Mouse (Mus musculus): ENCODE measurements around the gene Mroh3. TPM values are rescaled to one million over a fixed set of nuclear protein-coding genes. Genes with fewer than 3 reads are reported as not detected.

Mroh3 gene
- polyA plus RNA-seq, 1 experiment from 2014 or later: not detected

GRCm38 (mm10) chr1:136137575-136137974 lies 75.1 kb downstream of the Mroh3 start:
- DNase-seq (ENCODE audit: low spot score) (peak; percentile 88), ATAC-seq (peak; percentile 4; the same call in 1 of the 2 replicates)
- no peaks in the 10 kb centered on the region for H3K36me3 ChIP-seq (ENCODE audit: control insufficient read depth, insufficient read depth, low read length)
- no peaks in the 10 kb centered on the region for H3K27me3 ChIP-seq (replicated peaks; ENCODE audit: control insufficient read depth, insufficient read depth, low read length)
- H3K4me1 ChIP-seq (ENCODE audit: control insufficient read depth, insufficient read depth, low read length): peaks cover 85% of the 10 kb centered on the region
- H3K27ac ChIP-seq (ENCODE audit: low read depth, low read length): peak overlapping the region; percentile 69
- peak overlapping the region; percentile 73 for H3K4me2 ChIP-seq (ENCODE audit: low read length)
- H3K4me3 ChIP-seq (ENCODE audit: low read depth, low read length): peak overlapping the region; percentile 5; the same call in 1 of the 2 replicates
- WGBS: 0% methylated on average over 4 of the region's 4 CpGs
- no peaks in the 10 kb centered on the region for H3K9me3 ChIP-seq (replicated peaks; ENCODE audit: control insufficient read depth, low read length)
- peak overlapping the region; percentile 46 for H3K9ac ChIP-seq (ENCODE audit: low read length)

GRCm38 (mm10) chr1:136137071-136137531 lies 75.5 kb downstream of the Mroh3 start:
- peak overlapping the region; percentile 5; the same call in 1 of the 2 replicates for H3K4me3 ChIP-seq (ENCODE audit: low read depth, low read length)
- ATAC-seq (no peak), DNase-seq (ENCODE audit: low spot score) (no peak)
- no peaks in the 10 kb centered on the region for H3K36me3 ChIP-seq (ENCODE audit: control insufficient read depth, insufficient read depth, low read length)
- peak overlapping the region; percentile 69 for H3K27ac ChIP-seq (ENCODE audit: low read depth, low read length)
- H3K9ac ChIP-seq (ENCODE audit: low read length): peak overlapping the region; percentile 46; the same call in 1 of the 2 replicates
- no peaks in the 10 kb centered on the region for H3K27me3 ChIP-seq (replicated peaks; ENCODE audit: control insufficient read depth, insufficient read depth, low read length)
- peaks cover 80% of the 10 kb centered on the region for H3K4me1 ChIP-seq (ENCODE audit: control insufficient read depth, insufficient read depth, low read length)
- no peaks in the 10 kb centered on the region for H3K9me3 ChIP-seq (replicated peaks; ENCODE audit: control insufficient read depth, low read length)
- 33% methylated on average over 7 of the region's 7 CpGs for WGBS
- peak overlapping the region; percentile 73 for H3K4me2 ChIP-seq (ENCODE audit: low read length)

- ATAC-seq (no peak), DNase-seq (ENCODE audit: low spot score) (no peak)
- Histone ChIP-seq H3K27ac (ENCODE audit: low read depth, low read length) (peak overlapping the region; percentile 69), H3K9me3 (replicated peaks; ENCODE audit: control insufficient read depth, low read length) (no peaks in the 10 kb centered on the region), H3K9ac (ENCODE audit: low read length) (no peak overlapping the region), H3K4me2 (ENCODE audit: low read length) (peak overlapping the region; percentile 73), H3K27me3 (replicated peaks; ENCODE audit: control insufficient read depth, insufficient read depth, low read length) (no peaks in the 10 kb centered on the region), H3K4me1 (ENCODE audit: control insufficient read depth, insufficient read depth, low read length) (peaks cover 74% of the 10 kb centered on the region), H3K4me3 (ENCODE audit: low read depth, low read length) (no peak overlapping the region), H3K36me3 (ENCODE audit: control insufficient read depth, insufficient read depth, low read length) (no peaks in the 10 kb centered on the region)
- WGBS: 58% methylated on average over 4 of the region's 4 CpGs
Measured at GRCm38 (mm10) chr1:136136547-136136946, 76.1 kb downstream of the Mroh3 start.

- Histone ChIP-seq H3K36me3 (ENCODE audit: control insufficient read depth, insufficient read depth, low read length) (no peaks in the 10 kb centered on the region), H3K9me3 (replicated peaks; ENCODE audit: control insufficient read depth, low read length) (no peaks in the 10 kb centered on the region), H3K9ac (ENCODE audit: low read length) (no peak overlapping the region), H3K4me1 (ENCODE audit: control insufficient read depth, insufficient read depth, low read length) (peaks cover 68% of the 10 kb centered on the region), H3K4me3 (ENCODE audit: low read depth, low read length) (no peak overlapping the region), H3K4me2 (ENCODE audit: low read length) (peak overlapping the region; percentile 73), H3K27ac (ENCODE audit: low read depth, low read length) (no peak overlapping the region), H3K27me3 (replicated peaks; ENCODE audit: control insufficient read depth, insufficient read depth, low read length) (no peaks in the 10 kb centered on the region)
- DNase-seq (ENCODE audit: low spot score) (no peak), ATAC-seq (no peak)
- 65% methylated on average over 6 of the region's 6 CpGs for WGBS
Measured at GRCm38 (mm10) chr1:136135777-136136444, 76.7 kb downstream of the Mroh3 start.

- Histone ChIP-seq H3K4me3 (ENCODE audit: low read depth, low read length) (no peak overlapping the region), H3K4me1 (ENCODE audit: control insufficient read depth, insufficient read depth, low read length) (peaks cover 64% of the 10 kb centered on the region), H3K27ac (ENCODE audit: low read depth, low read length) (no peak overlapping the region), H3K27me3 (replicated peaks; ENCODE audit: control insufficient read depth, insufficient read depth, low read length) (no peaks in the 10 kb centered on the region), H3K9ac (ENCODE audit: low read length) (no peak overlapping the region; the same call in 1 of the 2 replicates), H3K36me3 (ENCODE audit: control insufficient read depth, insufficient read depth, low read length) (no peaks in the 10 kb centered on the region), H3K9me3 (replicated peaks; ENCODE audit: control insufficient read depth, low read length) (no peaks in the 10 kb centered on the region), H3K4me2 (ENCODE audit: low read length) (peak overlapping the region; percentile 73)
- DNase-seq (ENCODE audit: low spot score): no peak
- 52% methylated on average over 1 of the region's 1 CpGs for WGBS
- no peak for ATAC-seq
Measured at GRCm38 (mm10) chr1:136135046-136135445, 77.6 kb downstream of the Mroh3 start.

- H3K9me3 ChIP-seq (replicated peaks; ENCODE audit: control insufficient read depth, low read length): no peaks in the 10 kb centered on the region
- 74% methylated on average over 2 of the region's 2 CpGs for WGBS
- peak overlapping the region; percentile 98 for H3K9ac ChIP-seq (ENCODE audit: low read length)
- peak overlapping the region; percentile 73 for H3K4me2 ChIP-seq (ENCODE audit: low read length)
- ATAC-seq (no peak), DNase-seq (ENCODE audit: low spot score) (no peak)
- H3K4me1 ChIP-seq (ENCODE audit: control insufficient read depth, insufficient read depth, low read length): peaks cover 61% of the 10 kb centered on the region
- H3K36me3 ChIP-seq (ENCODE audit: control insufficient read depth, insufficient read depth, low read length): no peaks in the 10 kb centered on the region
- no peaks in the 10 kb centered on the region for H3K27me3 ChIP-seq (replicated peaks; ENCODE audit: control insufficient read depth, insufficient read depth, low read length)
- H3K4me3 ChIP-seq (ENCODE audit: low read depth, low read length): peak overlapping the region; percentile 96
- no peak overlapping the region for H3K27ac ChIP-seq (ENCODE audit: low read depth, low read length)
Measured at GRCm38 (mm10) chr1:136134547-136134946, 78.1 kb downstream of the Mroh3 start.

- DNase-seq (ENCODE audit: low spot score): peak; percentile 78
- Histone ChIP-seq H3K4me1 (ENCODE audit: control insufficient read depth, insufficient read depth, low read length) (peaks cover 56% of the 10 kb centered on the region), H3K36me3 (ENCODE audit: control insufficient read depth, insufficient read depth, low read length) (no peaks in the 10 kb centered on the region), H3K27ac (ENCODE audit: low read depth, low read length) (peak overlapping the region; percentile 92), H3K4me3 (ENCODE audit: low read depth, low read length) (peak overlapping the region; percentile 96), H3K9me3 (replicated peaks; ENCODE audit: control insufficient read depth, low read length) (no peaks in the 10 kb centered on the region), H3K4me2 (ENCODE audit: low read length) (peak overlapping the region; percentile 73), H3K9ac (ENCODE audit: low read length) (peak overlapping the region; percentile 98), H3K27me3 (replicated peaks; ENCODE audit: control insufficient read depth, insufficient read depth, low read length) (no peaks in the 10 kb centered on the region)
- ATAC-seq: peak; percentile 7
- WGBS: 23% methylated on average over 13 of the region's 13 CpGs
Measured at GRCm38 (mm10) chr1:136133570-136134240, 78.9 kb downstream of the Mroh3 start.

- peak overlapping the region; percentile 92 for H3K27ac ChIP-seq (ENCODE audit: low read depth, low read length)
- peak overlapping the region; percentile 98 for H3K9ac ChIP-seq (ENCODE audit: low read length)
- H3K27me3 ChIP-seq (replicated peaks; ENCODE audit: control insufficient read depth, insufficient read depth, low read length): no peaks in the 10 kb centered on the region
- H3K4me2 ChIP-seq (ENCODE audit: low read length): peak overlapping the region; percentile 73
- no peaks in the 10 kb centered on the region for H3K9me3 ChIP-seq (replicated peaks; ENCODE audit: control insufficient read depth, low read length)
- DNase-seq (ENCODE audit: low spot score): peak; percentile 63
- H3K4me3 ChIP-seq (ENCODE audit: low read depth, low read length): peak overlapping the region; percentile 96
- peak; percentile 22 for ATAC-seq
- 21% methylated on average over 10 of the region's 10 CpGs for WGBS
- H3K4me1 ChIP-seq (ENCODE audit: control insufficient read depth, insufficient read depth, low read length): peaks cover 46% of the 10 kb centered on the region
- no peaks in the 10 kb centered on the region for H3K36me3 ChIP-seq (ENCODE audit: control insufficient read depth, insufficient read depth, low read length)
Measured at GRCm38 (mm10) chr1:136132386-136133201, 80.0 kb downstream of the Mroh3 start.

Measured in forebrain, embryonic 14.5 days (tissue).